Mouse (Mus musculus): ENCODE results near the gene Ggt7. TPM values are rescaled to one million over a fixed set of nuclear protein-coding genes. Genes with fewer than 3 reads are reported as not detected.
A peak's percentile ranks its signal among the peaks of the same experiment; 100 is the strongest.

Ggt7 gene
- 4.5 and 5.0 TPM in 2 replicates for polyA plus RNA-seq (2015; fragmentation: Nextera tagmentation; extraction: Ambion mirVana)

GRCm38 (mm10) chr2:155517455-155518423 is at the start of gene Ggt7, which contains the start of gene Acss2:
Gene Ggt7, minus strand, starts transcription at chr2:155518237.
Gene Acss2, plus strand, starts transcription at chr2:155517948.
- peaks cover 8% of the 10 kb centered on the region; the same call in 1 of the 2 replicates for H3K27me3 ChIP-seq (ENCODE audit: control insufficient read depth, insufficient read depth, low read length)
- H3K4me3 ChIP-seq (replicated peaks; ENCODE audit: low read length) = peak within 1 kb of the TSS; percentile 81
- peak within 1 kb of the TSS; percentile 88 for H3K4me2 ChIP-seq (ENCODE audit: low read depth, low read length)
- peak within 1 kb of the TSS; percentile 54; the same call in 1 of the 2 replicates for H3K27ac ChIP-seq (ENCODE audit: low read length)
- no peaks in the 10 kb centered on the region; the same call in 1 of the 2 replicates for H3K36me3 ChIP-seq (ENCODE audit: control insufficient read depth, insufficient read depth, low read length)
- H3K4me1 ChIP-seq (ENCODE audit: control insufficient read depth, insufficient read depth, low read length) = peaks cover 10% of the 10 kb centered on the region; the same call in 1 of the 2 replicates
- peak within 1 kb of the TSS; percentile 78 for H3K9ac ChIP-seq (ENCODE audit: low read length)
- 3% methylated on average over 68 of the region's 70 CpGs for WGBS
- no peaks in the 10 kb centered on the region for H3K9me3 ChIP-seq (replicated peaks; ENCODE audit: control insufficient read depth, low read length)
- ATAC-seq (ENCODE audit: insufficient read depth, low FRiP score) = peak; percentile 99

GRCm38 (mm10) chr2:155567751-155568150 is 49.7 kb upstream of the Ggt7 start:
- H3K36me3 ChIP-seq (ENCODE audit: control insufficient read depth, insufficient read depth, low read length) = no peaks in the 10 kb centered on the region
- H3K4me2 ChIP-seq (ENCODE audit: low read depth, low read length) = no peak overlapping the region
- no peak overlapping the region for H3K27ac ChIP-seq (ENCODE audit: low read length)
- no peak overlapping the region for H3K9ac ChIP-seq (ENCODE audit: low read length)
- H3K4me3 ChIP-seq (replicated peaks; ENCODE audit: low read length) = no peak overlapping the region
- ATAC-seq (ENCODE audit: insufficient read depth, low FRiP score) = no peak
- H3K4me1 ChIP-seq (ENCODE audit: control insufficient read depth, insufficient read depth, low read length) = no peaks in the 10 kb centered on the region
- WGBS = 80% methylated on average over 5 of the region's 5 CpGs
- no peaks in the 10 kb centered on the region for H3K9me3 ChIP-seq (replicated peaks; ENCODE audit: control insufficient read depth, low read length)
- no peaks in the 10 kb centered on the region for H3K27me3 ChIP-seq (ENCODE audit: control insufficient read depth, insufficient read depth, low read length)

GRCm38 (mm10) chr2:155562934-155563333 is 44.9 kb upstream of the Ggt7 start:
- H3K4me2 ChIP-seq (ENCODE audit: low read depth, low read length) = no peak overlapping the region
- no peak overlapping the region for H3K9ac ChIP-seq (ENCODE audit: low read length)
- H3K27me3 ChIP-seq (ENCODE audit: control insufficient read depth, insufficient read depth, low read length) = no peaks in the 10 kb centered on the region
- H3K4me3 ChIP-seq (replicated peaks; ENCODE audit: low read length) = no peak overlapping the region
- H3K36me3 ChIP-seq (ENCODE audit: control insufficient read depth, insufficient read depth, low read length) = no peaks in the 10 kb centered on the region
- 79% methylated on average over 4 of the region's 4 CpGs for WGBS
- H3K9me3 ChIP-seq (replicated peaks; ENCODE audit: control insufficient read depth, low read length) = no peaks in the 10 kb centered on the region
- no peak for ATAC-seq (ENCODE audit: insufficient read depth, low FRiP score)
- no peak overlapping the region for H3K27ac ChIP-seq (ENCODE audit: low read length)
- no peaks in the 10 kb centered on the region for H3K4me1 ChIP-seq (ENCODE audit: control insufficient read depth, insufficient read depth, low read length)

- Histone ChIP-seq H3K4me1 (ENCODE audit: control insufficient read depth, insufficient read depth, low read length) (no peaks in the 10 kb centered on the region), H3K36me3 (ENCODE audit: control insufficient read depth, insufficient read depth, low read length) (no peaks in the 10 kb centered on the region), H3K4me3 (replicated peaks; ENCODE audit: low read length) (no peak overlapping the region), H3K9me3 (replicated peaks; ENCODE audit: control insufficient read depth, low read length) (no peaks in the 10 kb centered on the region), H3K4me2 (ENCODE audit: low read depth, low read length) (no peak overlapping the region), H3K27ac (ENCODE audit: low read length) (no peak overlapping the region), H3K9ac (ENCODE audit: low read length) (no peak overlapping the region), H3K27me3 (ENCODE audit: control insufficient read depth, insufficient read depth, low read length) (no peaks in the 10 kb centered on the region)
- WGBS = 50% methylated on average over 1 of the region's 1 CpGs
- ATAC-seq (ENCODE audit: insufficient read depth, low FRiP score) = no peak
These were observed 44.2 kb upstream of the Ggt7 start for GRCm38 (mm10) chr2:155562209-155562608.

GRCm38 (mm10) chr2:155554426-155554985 is 36.5 kb upstream of the Ggt7 start:
- H3K9ac ChIP-seq (ENCODE audit: low read length) = no peak overlapping the region
- no peaks in the 10 kb centered on the region for H3K9me3 ChIP-seq (replicated peaks; ENCODE audit: control insufficient read depth, low read length)
- no peak overlapping the region for H3K4me3 ChIP-seq (replicated peaks; ENCODE audit: low read length)
- WGBS = 90% methylated on average over 2 of the region's 2 CpGs
- no peak overlapping the region for H3K4me2 ChIP-seq (ENCODE audit: low read depth, low read length)
- no peak for ATAC-seq (ENCODE audit: insufficient read depth, low FRiP score)
- H3K4me1 ChIP-seq (ENCODE audit: control insufficient read depth, insufficient read depth, low read length) = no peaks in the 10 kb centered on the region
- no peaks in the 10 kb centered on the region for H3K27me3 ChIP-seq (ENCODE audit: control insufficient read depth, insufficient read depth, low read length)
- no peak overlapping the region for H3K27ac ChIP-seq (ENCODE audit: low read length)
- no peaks in the 10 kb centered on the region for H3K36me3 ChIP-seq (ENCODE audit: control insufficient read depth, insufficient read depth, low read length)

- Histone ChIP-seq H3K36me3 (ENCODE audit: control insufficient read depth, insufficient read depth, low read length) (no peaks in the 10 kb centered on the region), H3K27me3 (ENCODE audit: control insufficient read depth, insufficient read depth, low read length) (no peaks in the 10 kb centered on the region), H3K27ac (ENCODE audit: low read length) (peak overlapping the region; percentile 78), H3K4me2 (ENCODE audit: low read depth, low read length) (no peak overlapping the region), H3K9me3 (replicated peaks; ENCODE audit: control insufficient read depth, low read length) (no peaks in the 10 kb centered on the region), H3K9ac (ENCODE audit: low read length) (no peak overlapping the region), H3K4me1 (ENCODE audit: control insufficient read depth, insufficient read depth, low read length) (no peaks in the 10 kb centered on the region), H3K4me3 (replicated peaks; ENCODE audit: low read length) (no peak overlapping the region)
- peak; percentile 92 for ATAC-seq (ENCODE audit: insufficient read depth, low FRiP score)
These were observed 34.9 kb upstream of the Ggt7 start for GRCm38 (mm10) chr2:155552949-155553354.

GRCm38 (mm10) chr2:155552336-155552735 is 34.3 kb upstream of the Ggt7 start:
- Histone ChIP-seq H3K4me3 (replicated peaks; ENCODE audit: low read length) (no peak overlapping the region), H3K9me3 (replicated peaks; ENCODE audit: control insufficient read depth, low read length) (no peaks in the 10 kb centered on the region), H3K27me3 (ENCODE audit: control insufficient read depth, insufficient read depth, low read length) (no peaks in the 10 kb centered on the region), H3K9ac (ENCODE audit: low read length) (no peak overlapping the region), H3K4me1 (ENCODE audit: control insufficient read depth, insufficient read depth, low read length) (no peaks in the 10 kb centered on the region), H3K27ac (ENCODE audit: low read length) (no peak overlapping the region), H3K36me3 (ENCODE audit: control insufficient read depth, insufficient read depth, low read length) (no peaks in the 10 kb centered on the region), H3K4me2 (ENCODE audit: low read depth, low read length) (no peak overlapping the region)
- ATAC-seq (ENCODE audit: insufficient read depth, low FRiP score) = no peak

- Histone ChIP-seq H3K4me2 (ENCODE audit: low read depth, low read length) (no peak overlapping the region), H3K36me3 (ENCODE audit: control insufficient read depth, insufficient read depth, low read length) (no peaks in the 10 kb centered on the region), H3K4me3 (replicated peaks; ENCODE audit: low read length) (no peak overlapping the region), H3K27ac (ENCODE audit: low read length) (no peak overlapping the region), H3K27me3 (ENCODE audit: control insufficient read depth, insufficient read depth, low read length) (no peaks in the 10 kb centered on the region), H3K9me3 (replicated peaks; ENCODE audit: control insufficient read depth, low read length) (no peaks in the 10 kb centered on the region), H3K4me1 (ENCODE audit: control insufficient read depth, insufficient read depth, low read length) (no peaks in the 10 kb centered on the region), H3K9ac (ENCODE audit: low read length) (no peak overlapping the region)
- 79% methylated on average over 1 of the region's 1 CpGs for WGBS
- no peak for ATAC-seq (ENCODE audit: insufficient read depth, low FRiP score)
These were observed 28.9 kb upstream of the Ggt7 start for GRCm38 (mm10) chr2:155546955-155547354.

- ATAC-seq (ENCODE audit: insufficient read depth, low FRiP score) = no peak
- Histone ChIP-seq H3K9me3 (replicated peaks; ENCODE audit: control insufficient read depth, low read length) (no peaks in the 10 kb centered on the region), H3K9ac (ENCODE audit: low read length) (no peak overlapping the region), H3K4me1 (ENCODE audit: control insufficient read depth, insufficient read depth, low read length) (no peaks in the 10 kb centered on the region), H3K36me3 (ENCODE audit: control insufficient read depth, insufficient read depth, low read length) (no peaks in the 10 kb centered on the region), H3K4me3 (replicated peaks; ENCODE audit: low read length) (no peak overlapping the region), H3K27me3 (ENCODE audit: control insufficient read depth, insufficient read depth, low read length) (no peaks in the 10 kb centered on the region), H3K4me2 (ENCODE audit: low read depth, low read length) (no peak overlapping the region), H3K27ac (ENCODE audit: low read length) (no peak overlapping the region)
- WGBS = 64% methylated on average over 6 of the region's 6 CpGs
These were observed 22.9 kb upstream of the Ggt7 start for GRCm38 (mm10) chr2:155540822-155541458.
